Mouse (Mus musculus): ENCODE data around the gene Sytl3. TPM values are rescaled to one million over a fixed set of nuclear protein-coding genes. Genes with fewer than 3 reads are reported as not detected.

Sytl3 gene
- polyA plus RNA-seq, 1 experiment from 2014 or later, result not detected

DNA sequence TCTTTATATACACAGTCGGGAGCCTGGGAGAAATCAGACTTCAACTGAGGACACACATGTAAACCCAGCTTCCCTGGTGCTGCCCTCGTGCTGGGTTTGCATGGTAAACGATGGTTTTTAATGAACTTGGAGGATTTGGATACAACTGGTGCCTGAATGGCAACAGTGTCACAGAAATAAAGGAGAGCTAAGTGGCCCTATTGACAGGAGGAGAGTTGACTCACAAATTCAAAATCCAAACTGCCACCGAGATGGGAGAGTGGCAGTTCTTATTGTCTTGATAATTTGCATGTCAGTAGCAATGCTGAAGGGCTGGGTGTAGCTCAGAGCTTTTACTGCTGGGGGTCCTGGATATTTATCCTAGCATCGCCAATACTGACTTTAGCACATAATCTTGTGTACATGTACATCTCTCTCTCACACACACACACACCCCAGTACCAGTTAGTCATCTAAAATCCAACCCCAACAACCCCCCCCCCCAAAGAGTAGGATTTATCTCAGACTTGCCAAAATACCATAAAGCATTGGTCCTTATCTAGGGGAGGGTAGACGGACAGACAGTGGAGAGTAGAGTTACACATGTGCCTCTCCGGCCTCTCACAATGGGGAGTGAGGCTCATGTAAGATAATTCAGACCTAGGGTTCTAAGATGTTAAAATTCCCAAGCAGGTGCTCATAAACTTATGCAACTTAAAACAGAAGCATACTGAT lies 104.8 kb downstream of the Sytl3 start:
- ATAC-seq, result no peak
- POLR2A ChIA-PET, result interaction anchor here (0.7 kb wide), 1 partner anchor 129 kb away, joined by 4 read pairs; no protein-coding TSS in a partner anchor
- DNase-seq (ENCODE audit: low read depth, low spot score), result no peak
- in situ Hi-C loops (cut with MboI; ENCODE audit: low pct_unique_long_range_greater_than_20kb), result no loop called here
- CTCF ChIA-PET, result no interaction called here
- TF ChIP-seq CTCF (IDR thresholded peaks at IDR 0.05), result no peak
- no peaks in the 10 kb centered on the region for H3K27me3 ChIP-seq

DNA sequence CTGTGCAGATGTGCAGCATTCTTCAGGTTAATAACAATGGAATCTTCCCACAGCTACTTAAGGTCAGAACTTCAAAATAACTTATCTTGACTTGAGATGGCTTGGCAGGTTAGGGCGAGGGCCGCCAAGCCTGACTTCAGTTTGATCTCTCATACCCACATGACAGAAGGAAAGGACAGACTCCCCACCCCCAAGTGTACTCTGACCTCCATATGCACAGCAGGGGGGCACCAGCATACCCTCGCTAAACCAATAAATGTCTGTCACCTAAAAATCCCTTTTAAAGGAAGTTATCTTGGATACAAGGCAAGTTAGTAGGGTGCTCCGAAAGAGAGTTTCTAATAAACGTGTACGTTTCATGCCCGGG lies 105.3 kb downstream of the Sytl3 start:
- ChIA-PET POLR2A (interaction anchor here (0.7 kb wide), 1 partner anchor 128 kb away, joined by 4 read pairs; no protein-coding TSS in a partner anchor), CTCF (no interaction called here)
- H3K27me3 ChIP-seq, result no peaks in the 10 kb centered on the region
- no peak for ATAC-seq
- in situ Hi-C loops (cut with MboI; ENCODE audit: low pct_unique_long_range_greater_than_20kb), result no loop called here
- no peak for DNase-seq (ENCODE audit: low read depth, low spot score)
- TF ChIP-seq CTCF (IDR thresholded peaks at IDR 0.05), result no peak

DNA sequence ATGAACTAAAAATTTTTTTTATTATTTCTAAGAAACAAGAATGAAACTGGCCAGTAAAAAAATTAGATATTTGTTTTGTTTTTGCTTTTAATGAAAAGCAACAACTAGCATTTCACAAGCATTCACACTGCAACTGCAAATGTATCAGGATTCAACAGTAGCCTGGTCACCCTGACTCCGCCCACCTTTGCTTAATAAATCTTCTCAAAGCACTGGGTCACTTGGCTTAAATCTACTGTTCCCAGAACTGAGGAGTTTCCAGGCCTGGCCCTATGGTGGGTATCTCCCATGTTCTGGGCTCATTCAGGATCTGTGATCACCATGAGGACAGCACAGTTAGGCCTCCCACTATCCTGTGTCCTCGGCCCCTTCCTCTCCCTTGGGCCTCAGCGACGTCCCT lies 105.8 kb downstream of the Sytl3 start:
- in situ Hi-C loops (cut with MboI; ENCODE audit: low pct_unique_long_range_greater_than_20kb), result no loop called here
- DNase-seq (ENCODE audit: low read depth, low spot score) (no peak), ATAC-seq (no peak)
- CTCF ChIA-PET, result no interaction called here
- no peaks in the 10 kb centered on the region for H3K27me3 ChIP-seq
- TF ChIP-seq CTCF (IDR thresholded peaks at IDR 0.05), result no peak
- POLR2A ChIA-PET, result no interaction called here

DNA sequence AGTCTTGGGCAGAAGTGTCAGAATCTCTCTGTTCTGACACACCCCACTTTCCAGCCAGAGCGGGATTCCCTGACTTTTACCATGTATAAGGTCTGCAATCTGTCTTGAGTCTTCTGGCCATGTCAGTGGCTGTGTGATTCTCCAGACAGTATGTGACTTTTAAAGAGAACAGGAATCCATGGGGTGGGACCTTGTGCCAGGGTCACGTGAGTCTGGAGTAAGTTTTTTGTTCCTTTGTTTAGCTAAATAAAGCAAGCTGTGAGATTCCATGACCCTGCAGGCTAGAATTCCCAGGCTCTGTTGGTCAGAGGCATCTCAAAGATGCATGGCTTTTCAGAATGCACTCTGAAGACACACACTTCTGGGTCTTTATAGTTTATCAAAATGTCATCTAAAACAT lies 107.0 kb downstream of the Sytl3 start:
- no peak for TF ChIP-seq CTCF (IDR thresholded peaks at IDR 0.05)
- ChIA-PET POLR2A (no interaction called here), CTCF (interaction anchor here (1.4 kb wide), 1 partner anchor 8 kb away, joined by 3 read pairs; no protein-coding TSS in a partner anchor)
- in situ Hi-C loops (cut with MboI; ENCODE audit: low pct_unique_long_range_greater_than_20kb), result no loop called here
- ATAC-seq (no peak), DNase-seq (ENCODE audit: low read depth, low spot score) (no peak)
- H3K27me3 ChIP-seq, result no peaks in the 10 kb centered on the region

DNA sequence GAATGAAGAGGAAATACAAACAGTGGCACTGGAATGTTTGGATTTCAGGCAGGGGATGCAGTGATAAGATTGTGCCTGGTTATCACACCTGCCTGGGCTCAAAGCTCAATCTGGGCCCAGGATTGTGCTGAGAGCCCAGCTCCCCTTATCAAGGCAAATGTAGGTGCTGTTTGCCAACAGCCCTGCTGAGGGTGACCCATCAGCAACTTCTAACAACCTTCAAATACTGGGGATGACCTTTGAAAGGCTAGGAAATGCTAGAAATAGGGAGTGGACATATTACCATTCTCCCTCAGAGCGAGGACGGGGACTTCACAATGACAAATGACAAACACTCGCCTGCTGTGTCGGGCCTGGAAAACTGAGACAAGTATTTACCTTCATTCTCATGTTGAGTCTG lies 107.9 kb downstream of the Sytl3 start:
- ChIA-PET POLR2A (no interaction called here), CTCF (interaction anchor here (1.1 to 1.4 kb wide), 2 partner anchors 9 to 46 kb away, joined by 3 read pairs; no protein-coding TSS in a partner anchor)
- H3K27me3 ChIP-seq, result no peaks in the 10 kb centered on the region
- TF ChIP-seq CTCF (IDR thresholded peaks at IDR 0.05), result no peak
- DNase-seq (ENCODE audit: low read depth, low spot score), result no peak
- no peak for ATAC-seq
- in situ Hi-C loops (cut with MboI; ENCODE audit: low pct_unique_long_range_greater_than_20kb), result no loop called here

DNA sequence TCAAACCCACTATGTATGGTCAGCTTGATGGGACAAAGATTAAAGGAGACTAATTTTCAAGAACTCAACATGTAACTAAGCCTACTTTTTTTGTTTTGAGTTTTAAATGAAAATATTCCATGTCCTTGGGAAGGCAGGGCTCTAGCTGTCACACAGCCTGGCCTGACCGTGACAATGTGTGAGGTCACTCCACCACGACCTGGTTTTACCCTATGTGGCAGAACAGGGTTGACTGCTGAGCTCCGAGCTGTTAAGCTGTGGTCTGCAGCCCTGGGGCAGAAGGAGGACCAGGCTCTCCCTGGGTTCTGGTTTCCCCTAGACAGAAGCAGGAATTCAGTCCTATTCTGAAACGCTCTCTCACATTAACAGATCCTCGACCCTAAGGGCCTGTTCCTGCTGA lies 108.9 kb downstream of the Sytl3 start:
- TF ChIP-seq CTCF (IDR thresholded peaks at IDR 0.05), result no peak
- DNase-seq (ENCODE audit: low read depth, low spot score) (no peak), ATAC-seq (no peak)
- in situ Hi-C loops (cut with MboI; ENCODE audit: low pct_unique_long_range_greater_than_20kb), result no loop called here
- no peaks in the 10 kb centered on the region for H3K27me3 ChIP-seq
- POLR2A ChIA-PET, result interaction anchor here (0.6 kb wide), 1 partner anchor 17 kb away, joined by 4 read pairs; no protein-coding TSS in a partner anchor
- CTCF ChIA-PET, result no interaction called here

DNA sequence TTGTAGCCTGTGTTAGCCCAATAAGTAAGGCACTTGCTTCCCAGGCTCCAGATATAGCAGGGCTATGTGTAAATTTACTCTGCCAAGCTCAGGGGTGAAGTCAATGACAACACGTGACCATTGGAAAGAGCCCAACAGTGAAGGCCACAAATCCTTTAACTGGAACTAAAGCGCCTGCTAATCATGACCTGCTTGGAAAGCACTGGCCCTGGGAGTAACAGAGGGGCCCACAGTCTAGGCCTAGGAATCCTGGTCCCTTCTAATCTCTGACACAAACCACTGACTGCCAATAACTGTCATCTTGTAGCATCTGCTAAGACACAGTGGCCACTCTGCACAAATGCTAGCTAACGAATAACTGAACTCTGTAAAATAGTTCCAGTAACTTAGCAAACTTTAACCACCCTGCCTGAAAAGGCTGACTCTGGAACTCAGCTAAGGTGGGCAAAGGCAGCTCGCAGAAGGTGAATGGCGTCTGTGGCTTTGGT lies 109.5 kb downstream of the Sytl3 start:
- H3K27me3 ChIP-seq, result no peaks in the 10 kb centered on the region
- DNase-seq (ENCODE audit: low read depth, low spot score) (no peak), ATAC-seq (no peak)
- in situ Hi-C loops (cut with MboI; ENCODE audit: low pct_unique_long_range_greater_than_20kb), result no loop called here
- no peak for TF ChIP-seq CTCF (IDR thresholded peaks at IDR 0.05)
- ChIA-PET CTCF (no interaction called here), POLR2A (interaction anchor here (1.0 kb wide), 1 partner anchor 11 kb away, joined by 3 read pairs; no protein-coding TSS in a partner anchor)

DNA sequence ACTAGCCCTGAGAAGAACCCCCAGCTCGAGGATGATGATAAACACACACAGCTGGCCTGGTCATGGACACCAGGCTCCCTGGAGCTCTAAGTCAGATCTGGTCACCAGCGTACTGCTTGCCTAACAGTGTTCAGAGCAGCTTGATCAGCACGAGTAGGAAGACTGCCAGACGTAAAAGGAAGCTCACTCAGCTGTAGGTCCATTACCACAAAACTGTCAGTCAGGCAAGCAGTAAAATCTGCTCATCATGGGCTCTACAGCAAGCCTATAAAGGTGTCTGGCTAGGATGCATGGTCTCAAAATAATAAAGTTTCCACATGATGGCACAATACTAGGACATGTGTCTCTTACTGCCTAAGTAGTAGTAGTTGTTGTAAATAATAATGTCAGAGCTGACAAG lies 110.7 kb downstream of the Sytl3 start:
- no peak for ATAC-seq
- POLR2A ChIA-PET, result no interaction called here
- DNase-seq (ENCODE audit: low read depth, low spot score), result no peak
- in situ Hi-C loops (cut with MboI; ENCODE audit: low pct_unique_long_range_greater_than_20kb), result loop anchor here (5.0 to 10.0 kb wide), 2 partner anchors 125 to 702 kb away; no protein-coding TSS in a partner anchor
- H3K27me3 ChIP-seq, result no peaks in the 10 kb centered on the region
- CTCF ChIA-PET, result interaction anchor here (1.1 kb wide), 1 partner anchor 78 kb away, joined by 3 read pairs; no protein-coding TSS in a partner anchor
- no peak for TF ChIP-seq CTCF (IDR thresholded peaks at IDR 0.05)

DNA sequence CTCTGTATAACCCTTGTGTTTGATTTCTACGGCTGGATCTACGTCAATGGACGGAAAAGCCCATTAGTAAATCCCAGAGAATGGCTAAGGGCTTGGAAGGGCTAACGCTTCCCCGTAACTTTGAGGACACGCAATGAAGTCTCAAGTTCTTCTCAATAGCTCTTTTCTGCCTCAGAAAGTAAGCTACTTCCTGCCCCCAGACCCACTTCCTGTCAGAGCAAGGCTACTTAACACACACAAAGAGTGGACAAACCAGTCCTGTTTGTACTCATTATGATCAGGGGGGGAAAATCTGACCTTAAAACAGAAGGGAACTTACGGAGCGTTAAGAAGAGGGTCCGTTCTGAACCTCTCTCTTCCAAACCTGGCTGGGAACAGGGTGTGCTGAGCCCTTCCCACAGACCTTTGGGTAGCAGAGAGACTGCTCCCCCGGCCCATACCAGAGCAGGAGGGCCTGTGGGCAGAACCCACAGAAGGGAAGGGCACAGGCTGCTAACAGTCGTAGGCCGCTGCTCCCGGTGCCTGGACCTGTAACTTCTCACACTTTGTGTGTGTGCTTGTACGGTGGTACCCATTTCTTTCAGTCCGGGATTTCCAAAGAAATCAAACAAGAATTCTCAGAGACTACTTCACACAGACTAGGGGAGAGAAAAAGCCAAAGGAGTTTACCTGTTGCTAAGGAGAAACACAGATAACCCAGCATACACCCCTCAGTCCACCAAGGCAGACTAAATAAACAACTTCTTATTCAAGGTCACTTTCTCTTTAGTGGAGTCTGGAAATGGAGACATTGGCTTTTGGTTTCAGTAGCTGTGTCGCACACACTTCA lies 113.0 kb downstream of the Sytl3 start:
- no peak for TF ChIP-seq CTCF (IDR thresholded peaks at IDR 0.05)
- ATAC-seq (no peak), DNase-seq (ENCODE audit: low read depth, low spot score) (no peak)
- POLR2A ChIA-PET, result no interaction called here
- CTCF ChIA-PET, result interaction anchor here (1.2 to 1.7 kb wide), 2 partner anchors 41 to 123 kb away, joined by 3 to 5 read pairs; no protein-coding TSS in a partner anchor
- no peaks in the 10 kb centered on the region for H3K27me3 ChIP-seq
- in situ Hi-C loops (cut with MboI; ENCODE audit: low pct_unique_long_range_greater_than_20kb), result loop anchor here (5.0 to 10.0 kb wide), 2 partner anchors 123 to 705 kb away; no protein-coding TSS in a partner anchor

DNA sequence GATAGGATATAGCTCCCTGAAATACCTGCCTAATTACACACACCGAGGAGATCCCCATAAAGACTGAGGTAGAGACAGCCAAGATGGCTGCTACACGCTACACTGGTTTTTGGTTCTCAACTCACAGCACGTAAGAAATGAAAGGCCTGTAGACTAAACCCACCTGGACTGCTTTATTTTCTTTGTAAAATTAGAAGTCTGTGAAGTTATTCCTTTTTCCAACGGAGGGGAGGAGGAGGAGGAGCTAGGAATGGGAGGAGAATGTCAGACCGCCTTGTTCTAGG lies 113.5 kb downstream of the Sytl3 start:
- no peak for TF ChIP-seq CTCF (IDR thresholded peaks at IDR 0.05)
- DNase-seq (ENCODE audit: low read depth, low spot score), result no peak
- ChIA-PET CTCF (interaction anchor here (1.2 to 1.7 kb wide), 2 partner anchors 40 to 123 kb away, joined by 3 to 5 read pairs; no protein-coding TSS in a partner anchor), POLR2A (no interaction called here)
- ATAC-seq, result no peak
- in situ Hi-C loops (cut with MboI; ENCODE audit: low pct_unique_long_range_greater_than_20kb), result loop anchor here (5.0 to 10.0 kb wide), 2 partner anchors 122 to 705 kb away; no protein-coding TSS in a partner anchor
- no peaks in the 10 kb centered on the region for H3K27me3 ChIP-seq
